Mouse (Mus musculus) liver, postnatal 0 days (tissue): ENCODE results near the gene Atp11a. TPM values are rescaled to one million over a fixed set of nuclear protein-coding genes. Genes with fewer than 3 reads are reported as not detected.
A peak's percentile ranks its signal among the peaks of the same experiment; 100 is the strongest.

Source experiments
- ATAC-seq: fragments of 200-750 bp; cut with Nextera tagmentation; 2 replicates; pipeline ENCODE4 v1.8.0; 2017; ENCODE audit warnings: mild to moderate bottlenecking, moderate library complexity
- DNase-seq: peaks from one replicate; pipeline ENCODE4 v3.0.0-alpha.2; 2016
- H3K27ac ChIP-seq: fragments of 300-500 bp; sonication (generic); 2 replicates; pipeline ENCODE4 v1.5.1; 2014; ENCODE audit warnings: antibody characterized with exemption, moderate library complexity, mild to moderate bottlenecking, low read depth
- H3K27me3 ChIP-seq: fragments of 300-500 bp; sonication (generic); 2 replicates; pipeline ENCODE4 v1.6.1; 2014; ENCODE audit warnings: low read length, control low read depth, mixed read lengths; ENCODE audit not compliant: insufficient read depth
- H3K36me3 ChIP-seq: fragments of 300-500 bp; sonication (generic); replicated peaks from 2 replicates; pipeline ENCODE4 v1.6.1; 2014; ENCODE audit warnings: mild to moderate bottlenecking, control low read depth, low read length, moderate library complexity, mixed read lengths; ENCODE audit not compliant: insufficient read depth
- H3K4me1 ChIP-seq: fragments of 300-500 bp; sonication (generic); 2 replicates; pipeline ENCODE4 v1.6.1; 2014; ENCODE audit warnings: antibody characterized with exemption, mild to moderate bottlenecking, control low read depth; ENCODE audit not compliant: insufficient read depth
- H3K4me2 ChIP-seq: fragments of 300-500 bp; sonication (generic); 2 replicates; pipeline ENCODE4 v1.6.1; 2014; ENCODE audit warnings: low read depth, mild to moderate bottlenecking, low read length, moderate library complexity, mixed read lengths
- H3K4me3 ChIP-seq: fragments of 300-500 bp; sonication (generic); 2 replicates; pipeline ENCODE4 v1.5.1; 2014; ENCODE audit warnings: low read depth, low read length
- H3K9ac ChIP-seq: fragments of 300-500 bp; sonication (generic); replicated peaks from 2 replicates; pipeline ENCODE4 v1.6.1; 2014; ENCODE audit warnings: mild to moderate bottlenecking, moderate library complexity
- H3K9me3 ChIP-seq: fragments of 300-500 bp; sonication (generic); 2 replicates; pipeline ENCODE4 v1.6.1; 2016; ENCODE audit warnings: mild to moderate bottlenecking, control low read depth, low read length, mixed read lengths
- CTCF ChIP-seq: sonication (generic); IDR thresholded peaks from 2 replicates; pipeline ENCODE4 v1.5.1; 2016; ENCODE audit warnings: antibody characterized with exemption, low read depth
- EP300 ChIP-seq: IDR thresholded peaks from 2 replicates; pipeline ENCODE4 v1.6.1; 2016; ENCODE audit warnings: antibody characterized with exemption, low read depth, mild to moderate bottlenecking
- WGBS: fragments of 180-500 bp; shearing (Covaris S2); extraction: QIAGEN DNeasy Blood & Tissue Kit; methylation state at CpG from one replicate; pipeline ENCODE4 v1.1.7; 2014; ENCODE audit not compliant: insufficient replicate concordance; 5-methylcytosine and 5-hydroxymethylcytosine counted together
- polyA plus RNA-seq: library from polyadenylated mRNA; unstranded; fragments of >200 nt; fragmentation: Nextera tagmentation; extraction: Ambion mirVana; gene quantifications from 2 replicates; pipeline ENCODE4 v1.2.1, GENCODE M21; 2015

Gene Atp11a
- polyA plus RNA-seq, 1 experiment from 2014 or later = 0.90 TPM

GRCm38 (mm10) chr8:12905599-12906321 is 148.9 kb downstream of the Atp11a start:
- 73% methylated on average over 11 of the region's 11 CpGs for WGBS
- Histone ChIP-seq H3K9me3 (no peaks in the 10 kb centered on the region), H3K4me2 (no peak overlapping the region), H3K4me1 (no peaks in the 10 kb centered on the region), H3K9ac (no peak overlapping the region), H3K27ac (no peak overlapping the region), H3K4me3 (no peak overlapping the region), H3K27me3 (peaks cover 25% of the 10 kb centered on the region), H3K36me3 (no peaks in the 10 kb centered on the region)
- no peak for DNase-seq
- TF ChIP-seq EP300 = no peak
- no peak for TF ChIP-seq CTCF
- ATAC-seq = no peak; the same call in 1 of the 2 replicates

DNA sequence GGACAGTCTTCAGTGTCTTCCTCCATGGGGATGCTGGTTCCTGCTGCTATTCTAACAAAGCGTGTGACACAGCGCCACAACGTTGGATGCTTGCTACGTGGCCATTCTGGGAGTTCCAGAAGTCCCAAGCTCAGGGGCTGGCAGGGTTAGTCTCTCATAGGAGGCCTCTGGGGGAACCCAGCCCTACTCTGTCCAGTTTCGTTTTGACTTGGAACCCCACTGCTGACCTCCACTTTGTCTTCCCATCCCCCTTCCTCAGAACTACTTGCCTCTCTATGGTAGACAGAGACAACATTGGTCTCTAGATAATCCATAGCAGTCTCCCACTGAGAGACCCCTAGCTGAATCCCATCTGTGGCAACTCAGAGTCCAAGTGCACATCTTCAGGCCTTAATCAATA is 149.8 kb downstream of the Atp11a start:
- Histone ChIP-seq H3K4me3 (no peak overlapping the region), H3K27me3 (peaks cover 19% of the 10 kb centered on the region), H3K27ac (no peak overlapping the region), H3K9me3 (no peaks in the 10 kb centered on the region), H3K36me3 (no peaks in the 10 kb centered on the region), H3K9ac (no peak overlapping the region), H3K4me2 (no peak overlapping the region), H3K4me1 (no peaks in the 10 kb centered on the region)
- no peak for ATAC-seq
- TF ChIP-seq CTCF = no peak
- TF ChIP-seq EP300 = no peak
- WGBS = 64% methylated on average over 5 of the region's 5 CpGs
- no peak for DNase-seq

DNA sequence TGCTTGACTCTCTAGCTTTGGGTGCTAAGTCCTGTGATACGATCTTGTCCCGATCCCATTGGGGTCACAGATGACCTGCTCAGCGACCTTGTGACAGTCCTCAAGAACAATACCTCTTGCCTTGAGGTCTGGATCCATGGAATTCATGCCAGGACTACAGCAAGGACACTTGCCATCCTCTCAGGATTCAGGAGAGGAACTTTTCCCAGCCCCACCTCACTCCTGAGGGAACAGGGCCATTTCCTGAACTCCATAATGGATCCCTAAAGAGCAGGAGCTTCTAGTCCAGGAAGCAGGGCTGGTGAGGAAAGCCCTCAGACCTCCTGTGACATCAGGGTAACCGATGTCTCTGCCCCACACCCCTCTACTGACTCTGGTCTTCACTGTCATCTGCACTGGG is 150.9 kb downstream of the Atp11a start:
- WGBS = 65% methylated on average over 4 of the region's 4 CpGs
- no peak for TF ChIP-seq CTCF
- no peak for TF ChIP-seq EP300
- H3K9me3 ChIP-seq = no peaks in the 10 kb centered on the region

DNA sequence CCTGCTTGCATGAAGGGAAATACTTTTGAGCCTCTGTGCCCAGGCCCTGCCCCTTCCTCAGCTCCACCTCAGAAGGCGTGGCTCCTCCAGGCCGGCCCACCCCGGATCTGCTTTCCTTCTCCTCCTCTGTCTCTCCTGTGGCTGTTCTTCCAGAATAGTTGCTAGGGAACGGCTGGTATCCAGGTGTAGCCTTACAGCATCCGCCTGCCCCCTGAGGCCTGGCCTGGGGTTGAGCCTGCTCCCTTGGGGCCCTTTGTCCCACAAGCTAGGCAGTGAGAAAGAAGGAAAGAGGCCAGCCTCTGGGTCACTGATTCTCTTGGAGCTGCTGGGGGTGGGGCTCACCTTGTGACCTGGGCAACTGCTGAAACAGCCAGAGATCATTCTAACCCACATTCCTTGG is 155.2 kb downstream of the Atp11a start:
- H3K27me3 ChIP-seq = peaks cover 41% of the 10 kb centered on the region
- ATAC-seq (no peak), DNase-seq (no peak)
- no peak overlapping the region for H3K4me2 ChIP-seq
- H3K36me3 ChIP-seq = no peaks in the 10 kb centered on the region
- no peak overlapping the region for H3K27ac ChIP-seq
- H3K4me3 ChIP-seq = no peak overlapping the region
- 38% methylated on average over 5 of the region's 5 CpGs for WGBS
- TF ChIP-seq EP300 (no peak), CTCF (no peak)
- H3K4me1 ChIP-seq = no peaks in the 10 kb centered on the region
- H3K9me3 ChIP-seq = no peaks in the 10 kb centered on the region
- H3K9ac ChIP-seq = no peak overlapping the region

More for the DNA sequence above, 150.9 kb downstream of the Atp11a start:
- ATAC-seq = no peak
- Histone ChIP-seq H3K27me3 (peaks cover 13% of the 10 kb centered on the region), H3K4me1 (no peaks in the 10 kb centered on the region), H3K36me3 (no peaks in the 10 kb centered on the region), H3K4me3 (no peak overlapping the region), H3K27ac (no peak overlapping the region), H3K4me2 (no peak overlapping the region), H3K9ac (no peak overlapping the region)
- no peak for DNase-seq

- Histone ChIP-seq H3K4me3 (no peak overlapping the region), H3K4me1 (no peaks in the 10 kb centered on the region), H3K4me2 (0 out of 2 replicates have a peak overlapping the region, but pooled peaks have one; percentile 15), H3K9me3 (no peaks in the 10 kb centered on the region), H3K9ac (no peak overlapping the region), H3K36me3 (no peaks in the 10 kb centered on the region), H3K27me3 (peaks cover 34% of the 10 kb centered on the region), H3K27ac (no peak overlapping the region)
- ATAC-seq (no peak), DNase-seq (no peak)
- no peak for TF ChIP-seq EP300
- no peak for TF ChIP-seq CTCF
- WGBS = 19% methylated on average over 42 of the region's 42 CpGs
Observed at GRCm38 (mm10) chr8:12915187-12916006, 158.6 kb downstream of the Atp11a start.

GRCm38 (mm10) chr8:12916156-12916900 is 159.5 kb downstream of the Atp11a start:
- ATAC-seq (no peak), DNase-seq (no peak)
- Histone ChIP-seq H3K4me1 (no peaks in the 10 kb centered on the region), H3K27me3 (peaks cover 32% of the 10 kb centered on the region), H3K27ac (no peak overlapping the region), H3K9me3 (no peaks in the 10 kb centered on the region), H3K9ac (no peak overlapping the region), H3K4me3 (no peak overlapping the region), H3K36me3 (no peaks in the 10 kb centered on the region), H3K4me2 (no peak overlapping the region)
- 66% methylated on average over 16 of the region's 16 CpGs for WGBS
- TF ChIP-seq CTCF (no peak), EP300 (no peak)
